Mouse (Mus musculus) brown adipose tissue, adult 24 weeks (tissue): ENCODE data around the gene Synrg. TPM values are rescaled to one million over a fixed set of nuclear protein-coding genes. Genes with fewer than 3 reads are reported as not detected.

Source experiments
- H3K27ac ChIP-seq: fragments of 200-500 bp; replicated peaks from 2 replicates; pipeline ENCODE4 v1.5.1; 2012; ENCODE audit warnings: low read depth, mild to moderate bottlenecking, low read length
- H3K4me1 ChIP-seq: fragments of 200-500 bp; 2 replicates; pipeline ENCODE4 v1.6.1; 2012; ENCODE audit warnings: low read length, mixed read lengths; ENCODE audit not compliant: control insufficient read depth, insufficient read depth, insufficient read length
- H3K4me3 ChIP-seq: fragments of 200-500 bp; 2 replicates; pipeline ENCODE4 v1.5.1; 2012; ENCODE audit warnings: low read depth, mild to moderate bottlenecking, low read length, moderate library complexity; ENCODE audit not compliant: insufficient read depth
- polyA plus RNA-seq: library from polyadenylated mRNA; stranded (reverse); fragments of >200 nt; gene quantifications from 2 replicates; pipeline ENCODE4 v1.2.4, GENCODE M21; 2012; ENCODE audit not compliant: missing spikeins, insufficient read depth, insufficient read length

Synrg gene
- polyA plus RNA-seq, 1 experiment = 20.3 TPM

DNA sequence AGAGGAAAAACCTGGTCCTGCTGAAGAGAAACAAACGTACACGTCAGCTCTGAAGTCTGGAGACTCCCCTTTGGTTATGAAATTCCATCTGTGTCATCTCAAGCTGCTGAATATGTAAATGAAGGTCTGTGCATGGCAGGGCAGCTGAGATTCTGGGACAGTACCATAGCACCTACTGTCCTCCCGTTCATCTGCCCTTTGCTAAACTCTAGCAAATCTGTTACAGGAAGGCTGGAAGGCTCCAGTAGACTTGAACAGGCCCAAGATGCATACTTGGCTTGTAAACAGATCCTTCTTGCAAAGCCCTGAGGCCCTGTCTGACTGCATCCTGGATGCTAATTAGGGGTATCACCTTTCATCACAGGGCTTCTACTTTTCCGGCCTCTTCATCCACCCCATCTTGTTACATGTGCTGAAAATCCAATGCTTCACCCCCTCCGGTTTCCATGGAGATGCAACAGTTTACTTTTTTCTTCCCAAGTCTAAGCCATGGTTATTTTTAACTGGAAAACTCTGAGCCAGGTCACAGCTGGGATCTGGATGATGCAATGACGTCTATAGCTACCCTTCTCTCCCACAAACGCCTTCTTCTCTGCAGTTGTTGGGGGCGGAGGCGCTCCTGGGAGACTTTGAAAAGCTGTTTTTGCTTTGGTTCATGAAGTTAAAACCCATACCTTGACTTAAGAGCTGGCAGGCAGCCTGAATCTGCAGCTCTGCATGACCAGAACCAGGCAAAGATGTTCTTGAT is 108.8 kb downstream of the Synrg start:
- Histone ChIP-seq H3K4me3 (no peak overlapping the region), H3K27ac (no peak overlapping the region), H3K4me1 (peaks cover 2% of the 10 kb centered on the region; the same call in 1 of the 2 replicates)

DNA sequence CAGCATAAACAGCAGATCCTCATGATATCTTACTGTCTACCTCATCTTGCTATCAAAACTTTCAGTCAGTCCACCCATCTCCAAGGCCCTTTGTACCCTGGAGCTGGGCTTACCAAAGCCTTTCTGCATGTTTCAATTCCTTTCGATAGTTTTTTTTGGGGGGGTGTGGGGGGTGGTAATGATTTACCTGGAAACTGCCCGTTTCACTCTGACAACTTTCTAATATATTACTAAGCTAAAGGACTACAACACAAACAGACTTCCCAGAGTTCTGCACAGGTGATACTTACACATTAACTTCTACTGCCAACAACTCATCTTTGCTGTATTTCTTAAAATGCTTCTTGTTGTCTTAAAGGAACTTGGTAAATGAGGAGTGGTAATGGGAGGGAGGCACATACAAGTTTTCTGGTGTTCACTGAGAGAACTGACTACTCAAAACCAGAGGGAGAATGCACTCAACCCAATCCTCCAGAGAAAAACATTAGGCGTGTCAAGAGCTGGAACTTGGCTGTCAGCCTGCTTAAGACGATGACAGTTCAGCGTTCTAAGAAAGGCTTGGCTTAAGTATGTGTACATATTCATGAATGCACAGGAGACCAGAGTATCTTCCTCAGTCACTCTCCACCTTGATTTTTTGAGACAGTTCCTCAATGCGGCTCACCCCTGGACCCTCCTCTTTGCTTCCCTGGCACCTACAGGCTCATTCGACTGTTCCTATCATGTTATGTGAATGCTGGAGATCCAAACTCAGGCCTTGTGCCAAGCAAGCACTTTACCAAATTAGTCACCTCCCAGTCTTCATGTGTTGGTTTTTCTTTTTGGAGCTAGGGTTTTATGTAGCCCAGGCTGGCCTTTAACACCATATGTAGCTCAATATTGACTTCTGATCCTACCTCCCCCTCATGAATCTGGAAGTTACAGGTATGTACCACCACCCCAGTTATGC is 109.9 kb downstream of the Synrg start:
- H3K4me3 ChIP-seq = no peak overlapping the region
- peaks cover 4% of the 10 kb centered on the region; the same call in 1 of the 2 replicates for H3K4me1 ChIP-seq
- H3K27ac ChIP-seq = no peak overlapping the region

DNA sequence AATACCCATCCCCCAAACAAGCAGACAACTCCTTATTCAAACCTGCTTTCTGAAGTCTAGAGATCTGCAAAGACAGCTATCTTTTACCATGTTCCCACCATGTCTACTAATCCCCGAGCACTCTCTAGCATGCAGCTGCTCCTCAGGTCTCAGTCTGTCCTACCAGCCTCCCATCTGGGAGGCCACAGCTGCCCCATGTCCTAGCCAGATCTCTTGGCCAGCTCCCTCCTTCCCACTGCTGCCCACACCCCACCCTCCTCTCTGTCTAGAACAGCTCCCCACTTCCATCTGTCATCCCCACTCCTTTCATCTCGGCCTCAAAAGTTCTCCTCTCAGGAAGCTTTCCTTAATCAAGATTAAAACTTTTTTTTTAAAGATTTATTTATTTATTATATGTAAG is 112.8 kb downstream of the Synrg start:
- Histone ChIP-seq H3K27ac (no peak overlapping the region), H3K4me1 (peaks cover 4% of the 10 kb centered on the region; the same call in 1 of the 2 replicates), H3K4me3 (no peak overlapping the region)

DNA sequence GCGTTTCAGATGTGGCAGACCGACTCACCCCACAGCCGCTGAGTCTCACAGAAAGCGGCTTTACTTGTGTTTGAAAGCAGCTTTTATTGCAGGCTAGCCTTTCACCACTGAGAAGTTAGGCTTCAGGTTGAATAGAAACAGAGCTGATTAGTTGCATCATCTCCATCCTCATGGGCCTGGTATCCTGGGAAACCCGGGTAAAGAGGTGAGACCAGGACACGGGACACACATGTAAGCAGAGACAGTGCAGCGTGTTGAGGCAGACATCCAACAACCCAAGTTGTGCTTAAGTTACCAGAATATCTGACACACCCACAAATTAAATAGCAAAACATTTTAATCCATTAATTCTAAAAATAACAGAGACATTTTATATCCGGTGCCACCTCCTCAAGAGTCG is 114.4 kb downstream of the Synrg start:
- H3K4me3 ChIP-seq = no peak overlapping the region
- H3K27ac ChIP-seq = no peak overlapping the region
- peaks cover 4% of the 10 kb centered on the region; the same call in 1 of the 2 replicates for H3K4me1 ChIP-seq

DNA sequence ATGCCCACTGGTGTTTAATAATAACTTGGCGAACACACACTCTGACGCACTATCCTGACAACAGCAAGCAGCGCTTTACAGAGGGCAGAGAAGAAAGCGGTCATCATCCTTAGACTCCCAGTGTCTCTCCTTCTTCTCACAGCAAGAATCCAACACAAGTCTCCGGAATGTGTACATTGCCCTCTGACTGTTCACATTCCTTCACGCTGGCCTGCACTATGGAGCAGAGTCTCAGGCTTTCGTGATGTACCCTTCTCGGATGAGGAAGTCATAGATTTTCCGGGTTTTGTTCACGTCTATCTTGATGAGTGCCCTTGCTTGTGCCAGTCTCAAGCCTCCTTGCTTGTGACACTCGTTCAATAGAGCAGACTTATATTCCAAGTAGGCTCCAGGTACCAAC is 115.1 kb downstream of the Synrg start:
- Histone ChIP-seq H3K4me3 (no peak overlapping the region), H3K4me1 (peaks cover 2% of the 10 kb centered on the region; the same call in 1 of the 2 replicates), H3K27ac (no peak overlapping the region)

DNA sequence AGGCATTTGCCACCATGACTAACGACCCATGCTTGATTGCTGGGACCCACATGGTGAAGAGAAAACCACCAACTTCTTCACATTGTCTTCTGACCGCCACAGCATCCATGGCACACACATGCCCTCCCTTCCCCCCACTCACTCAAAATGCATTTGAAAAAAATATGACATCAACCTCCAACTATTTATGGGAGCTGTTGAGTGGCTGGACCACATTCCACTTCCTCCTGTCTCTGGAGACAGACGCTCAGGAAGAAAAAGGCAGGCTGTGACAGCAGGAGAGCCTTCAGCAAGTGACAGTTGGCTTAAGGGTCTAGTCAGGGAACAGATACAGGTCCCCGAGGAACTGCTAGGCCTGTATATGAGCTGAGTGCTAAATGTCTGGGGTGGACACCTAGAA is 115.7 kb downstream of the Synrg start:
- Histone ChIP-seq H3K4me1 (0 out of 2 replicates have a peak, but pooled peaks cover 2% of the 10 kb centered on the region), H3K27ac (no peak overlapping the region), H3K4me3 (no peak overlapping the region)

DNA sequence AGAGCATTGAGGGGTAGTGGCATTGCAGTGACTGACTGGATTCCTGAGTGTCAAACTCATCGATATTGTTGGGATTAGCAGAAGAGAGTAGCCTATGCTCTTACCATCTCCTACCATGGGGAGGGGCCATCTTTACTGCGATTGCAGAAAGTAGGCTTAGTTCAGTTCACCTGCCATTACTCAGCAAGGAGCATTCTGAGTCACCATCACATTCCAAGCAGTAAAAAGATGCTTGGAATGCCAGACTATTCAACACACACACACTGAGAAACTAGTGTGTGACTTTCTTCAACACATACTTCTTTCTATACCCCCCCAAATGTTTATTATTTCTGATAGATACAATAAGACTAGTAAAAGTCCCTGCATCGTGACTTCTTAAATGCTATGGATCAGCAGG is 116.1 kb downstream of the Synrg start:
- no peak overlapping the region for H3K4me3 ChIP-seq
- H3K27ac ChIP-seq = no peak overlapping the region
- 0 out of 2 replicates have a peak, but pooled peaks cover 2% of the 10 kb centered on the region for H3K4me1 ChIP-seq

DNA sequence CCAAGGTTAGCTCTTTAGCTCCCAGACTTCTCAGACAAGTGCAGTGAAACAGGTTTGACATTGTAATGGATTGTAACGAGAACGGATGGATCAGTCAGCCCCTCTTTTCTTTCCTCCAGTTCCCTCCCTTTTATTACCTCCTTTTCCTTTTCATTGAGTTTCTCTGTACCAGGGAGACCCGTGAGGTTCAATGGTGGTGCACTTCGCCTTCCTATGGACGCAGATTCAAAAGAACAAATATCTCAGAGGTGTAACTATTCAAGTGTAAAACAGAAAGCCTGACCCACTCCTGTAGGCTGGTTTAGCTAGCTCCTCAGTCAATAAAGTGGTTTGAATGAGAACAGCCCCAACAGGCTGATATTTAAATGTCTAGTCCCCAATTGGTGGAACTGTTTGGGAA is 117.7 kb downstream of the Synrg start:
- 0 out of 2 replicates have a peak, but pooled peaks cover 2% of the 10 kb centered on the region for H3K4me1 ChIP-seq
- no peak overlapping the region for H3K27ac ChIP-seq
- H3K4me3 ChIP-seq = no peak overlapping the region

DNA sequence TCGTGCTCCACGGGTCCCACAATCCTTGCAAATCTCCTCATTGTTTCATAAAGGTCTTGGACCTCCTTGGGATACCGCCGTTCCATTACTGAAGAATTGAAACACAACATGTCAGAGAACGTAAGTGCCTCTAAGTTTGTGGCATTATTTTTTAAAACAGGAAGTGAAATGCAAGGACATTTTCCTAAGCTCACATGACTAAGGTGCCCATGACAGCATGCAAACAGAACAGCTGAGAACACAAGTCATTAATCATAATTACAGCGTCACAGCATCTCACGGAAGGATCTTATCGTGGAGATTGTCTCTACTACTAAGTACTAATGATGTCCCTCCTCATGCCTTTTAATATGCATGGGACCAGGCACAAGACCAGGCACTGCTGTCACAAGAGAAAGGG is 126.3 kb downstream of the Synrg start:
- H3K27ac ChIP-seq = no peak overlapping the region
- no peak overlapping the region for H3K4me3 ChIP-seq
- no peaks in the 10 kb centered on the region for H3K4me1 ChIP-seq

Other genes starting within 250 kb of the Synrg start
- gene Wfdc21, start 217.5 kb upstream of the Synrg start, polyA plus RNA-seq = 5.5 and 18.4 TPM in 2 replicates
- gene Heatr6, start 210.7 kb upstream of the Synrg start, polyA plus RNA-seq = 6.1 and 6.5 TPM in 2 replicates
- gene Hnf1b, start 114.4 kb upstream of the Synrg start, polyA plus RNA-seq = not detected in 2 replicates
- 13.7 and 15.9 TPM in 2 replicates for gene Ddx52, start 22.4 kb upstream of the Synrg start, polyA plus RNA-seq
- gene Dusp14, start 104.8 kb downstream of the Synrg start, polyA plus RNA-seq = 6.8 and 8.1 TPM in 2 replicates
- gene Tada2a, start 165.2 kb downstream of the Synrg start, polyA plus RNA-seq = 5.4 and 5.5 TPM in 2 replicates
- 941 and 1,135 TPM in 2 replicates for gene Acaca, start 165.2 kb downstream of the Synrg start, polyA plus RNA-seq
- not detected in 2 replicates for gene Gm11437, start 203.0 kb downstream of the Synrg start, polyA plus RNA-seq